Mouse (Mus musculus) liver, embryonic 11.5 days (tissue): ENCODE measurements around the gene Apbb2. TPM values are rescaled to one million over a fixed set of nuclear protein-coding genes. Genes with fewer than 3 reads are reported as not detected.
A peak's percentile ranks its signal among the peaks of the same experiment; 100 is the strongest.

Experiments used
- ATAC-seq: fragments of 200-750 bp; cut with Nextera tagmentation; replicated peaks from 2 replicates; pipeline ENCODE4 v1.8.0; 2017; ENCODE audit warnings: moderate number of reproducible peaks, mild to moderate bottlenecking, moderate TSS enrichment, moderate library complexity; ENCODE audit not compliant: low FRiP score
- DNase-seq: peaks from one replicate; pipeline ENCODE4 v3.0.0-alpha.2; 2017; ENCODE audit warnings: low spot score
- H3K27ac ChIP-seq: fragments of 300-500 bp; sonication (generic); 2 replicates; pipeline ENCODE4 v1.5.1; 2014; ENCODE audit warnings: mild to moderate bottlenecking, low read depth, low read length, control low read depth
- H3K27me3 ChIP-seq: fragments of 300-500 bp; sonication (generic); replicated peaks from 2 replicates; pipeline ENCODE4 v1.6.1; 2014; ENCODE audit warnings: low read length, mixed read lengths; ENCODE audit not compliant: control insufficient read depth, insufficient read depth
- H3K36me3 ChIP-seq: fragments of 300-500 bp; sonication (generic); 2 replicates; pipeline ENCODE4 v1.6.1; 2014; ENCODE audit warnings: mild to moderate bottlenecking, low read length, moderate library complexity, mixed read lengths; ENCODE audit not compliant: control insufficient read depth, insufficient read depth
- H3K4me1 ChIP-seq: fragments of 300-500 bp; sonication (generic); replicated peaks from 2 replicates; pipeline ENCODE4 v1.6.1; 2014; ENCODE audit warnings: low read length, mixed read lengths; ENCODE audit not compliant: control insufficient read depth, insufficient read depth
- H3K4me2 ChIP-seq: fragments of 300-500 bp; sonication (generic); 2 replicates; pipeline ENCODE4 v1.6.1; 2014; ENCODE audit warnings: mild to moderate bottlenecking, control low read depth, moderate library complexity
- H3K4me3 ChIP-seq: fragments of 300-500 bp; sonication (generic); 2 replicates; pipeline ENCODE4 v1.5.1; 2014; ENCODE audit warnings: low read depth, low read length, control low read depth
- H3K9ac ChIP-seq: fragments of 300-500 bp; sonication (generic); 2 replicates; pipeline ENCODE4 v1.6.1; 2014; ENCODE audit warnings: low read depth, low read length, control low read depth
- H3K9me3 ChIP-seq: fragments of 300-500 bp; sonication (generic); 2 replicates; pipeline ENCODE4 v1.6.1; 2016; ENCODE audit warnings: low read length, inconsistent platforms, mixed read lengths; ENCODE audit not compliant: control insufficient read depth
- WGBS: fragments of 180-500 bp; shearing (Covaris S2); extraction: QIAGEN DNeasy Blood & Tissue Kit; methylation state at CpG from one replicate; pipeline ENCODE4 v1.1.7; 2014; 5-methylcytosine and 5-hydroxymethylcytosine counted together
- polyA plus RNA-seq: library from polyadenylated mRNA; unstranded; fragments of >200 nt; fragmentation: Nextera tagmentation; extraction: Ambion mirVana; gene quantifications from 2 replicates; pipeline ENCODE4 v1.2.1, GENCODE M21; 2014

Gene Apbb2
- polyA plus RNA-seq, 1 experiment from 2014 or later = 14.2 TPM

GRCm38 (mm10) chr5:66503557-66504433 lies 114.8 kb downstream of the Apbb2 start:
- WGBS = 57% methylated on average over 17 of the region's 17 CpGs
- no peak overlapping the region for H3K9ac ChIP-seq
- peaks cover 10% of the 10 kb centered on the region for H3K4me1 ChIP-seq
- H3K9me3 ChIP-seq = no peaks in the 10 kb centered on the region
- 0 out of 2 replicates have a peak overlapping the region, but pooled peaks have one; percentile 19 for H3K4me2 ChIP-seq
- DNase-seq = no peak
- H3K27ac ChIP-seq = no peak overlapping the region; the same call in 1 of the 2 replicates
- no peaks in the 10 kb centered on the region for H3K36me3 ChIP-seq
- ATAC-seq = no peak
- H3K4me3 ChIP-seq = no peak overlapping the region
- no peaks in the 10 kb centered on the region for H3K27me3 ChIP-seq

GRCm38 (mm10) chr5:66503033-66503432 lies 115.6 kb downstream of the Apbb2 start:
- H3K27me3 ChIP-seq = no peaks in the 10 kb centered on the region
- no peak overlapping the region for H3K27ac ChIP-seq
- no peak for ATAC-seq
- H3K4me2 ChIP-seq = no peak overlapping the region
- H3K9ac ChIP-seq = no peak overlapping the region
- peaks cover 10% of the 10 kb centered on the region for H3K4me1 ChIP-seq
- no peaks in the 10 kb centered on the region for H3K36me3 ChIP-seq
- WGBS = 85% methylated on average over 1 of the region's 1 CpGs
- no peaks in the 10 kb centered on the region for H3K9me3 ChIP-seq
- DNase-seq = no peak
- no peak overlapping the region for H3K4me3 ChIP-seq

- ATAC-seq (no peak), DNase-seq (no peak)
- Histone ChIP-seq H3K4me2 (no peak overlapping the region), H3K9me3 (no peaks in the 10 kb centered on the region), H3K27ac (no peak overlapping the region), H3K4me1 (peaks cover 13% of the 10 kb centered on the region), H3K36me3 (no peaks in the 10 kb centered on the region), H3K27me3 (no peaks in the 10 kb centered on the region), H3K9ac (no peak overlapping the region), H3K4me3 (no peak overlapping the region)
- 90% methylated on average over 7 of the region's 7 CpGs for WGBS
Measured at GRCm38 (mm10) chr5:66499621-66500020, 119.0 kb downstream of the Apbb2 start.

GRCm38 (mm10) chr5:66498140-66498539 lies 120.4 kb downstream of the Apbb2 start:
- no peaks in the 10 kb centered on the region for H3K36me3 ChIP-seq
- DNase-seq (no peak), ATAC-seq (no peak)
- H3K27ac ChIP-seq = no peak overlapping the region
- H3K9ac ChIP-seq = no peak overlapping the region
- peaks cover 4% of the 10 kb centered on the region; the same call in 1 of the 2 replicates for H3K4me1 ChIP-seq
- 64% methylated on average over 1 of the region's 1 CpGs for WGBS
- H3K4me3 ChIP-seq = no peak overlapping the region
- H3K27me3 ChIP-seq = no peaks in the 10 kb centered on the region
- H3K4me2 ChIP-seq = no peak overlapping the region
- H3K9me3 ChIP-seq = no peaks in the 10 kb centered on the region

- Histone ChIP-seq H3K4me3 (no peak overlapping the region), H3K36me3 (no peaks in the 10 kb centered on the region)
Measured at GRCm38 (mm10) chr5:66497479-66498087, 121.0 kb downstream of the Apbb2 start.

GRCm38 (mm10) chr5:66496881-66497360 lies 121.7 kb downstream of the Apbb2 start:
- Histone ChIP-seq H3K9me3 (no peaks in the 10 kb centered on the region), H3K4me2 (no peak overlapping the region), H3K4me1 (peaks cover 4% of the 10 kb centered on the region; the same call in 1 of the 2 replicates), H3K36me3 (no peaks in the 10 kb centered on the region), H3K4me3 (no peak overlapping the region), H3K9ac (no peak overlapping the region), H3K27ac (no peak overlapping the region), H3K27me3 (no peaks in the 10 kb centered on the region)
- ATAC-seq (no peak), DNase-seq (no peak)
- 57% methylated on average over 4 of the region's 4 CpGs for WGBS

More at GRCm38 (mm10) chr5:66497479-66498087, 121.0 kb downstream of the Apbb2 start:
- H3K4me1 ChIP-seq = peaks cover 4% of the 10 kb centered on the region; the same call in 1 of the 2 replicates
- DNase-seq (no peak), ATAC-seq (no peak)
- no peak overlapping the region for H3K9ac ChIP-seq
- no peaks in the 10 kb centered on the region for H3K9me3 ChIP-seq
- WGBS = 62% methylated on average over 14 of the region's 14 CpGs
- no peak overlapping the region for H3K4me2 ChIP-seq
- no peaks in the 10 kb centered on the region for H3K27me3 ChIP-seq
- H3K27ac ChIP-seq = no peak overlapping the region

- no peak overlapping the region for H3K4me2 ChIP-seq
- 42% methylated on average over 4 of the region's 4 CpGs for WGBS
Measured at GRCm38 (mm10) chr5:66494651-66495050, 123.9 kb downstream of the Apbb2 start.

GRCm38 (mm10) chr5:66492563-66492960 lies 126.0 kb downstream of the Apbb2 start:
- no peaks in the 10 kb centered on the region for H3K9me3 ChIP-seq
- H3K36me3 ChIP-seq = no peaks in the 10 kb centered on the region
- no peak for ATAC-seq
- H3K4me1 ChIP-seq = peaks cover 4% of the 10 kb centered on the region; the same call in 1 of the 2 replicates
- no peak overlapping the region for H3K4me2 ChIP-seq
- H3K27ac ChIP-seq = no peak overlapping the region
- WGBS = 82% methylated on average over 4 of the region's 4 CpGs
- H3K27me3 ChIP-seq = no peaks in the 10 kb centered on the region
- no peak overlapping the region for H3K4me3 ChIP-seq
- no peak for DNase-seq
- H3K9ac ChIP-seq = no peak overlapping the region

More at GRCm38 (mm10) chr5:66494651-66495050, 123.9 kb downstream of the Apbb2 start:
- H3K4me3 ChIP-seq = no peak overlapping the region
- ATAC-seq = no peak; the same call in 1 of the 2 replicates
- H3K27ac ChIP-seq = no peak overlapping the region
- no peaks in the 10 kb centered on the region for H3K27me3 ChIP-seq
- H3K9ac ChIP-seq = no peak overlapping the region
- no peaks in the 10 kb centered on the region for H3K36me3 ChIP-seq
- H3K9me3 ChIP-seq = no peaks in the 10 kb centered on the region
- no peak for DNase-seq
- H3K4me1 ChIP-seq = peaks cover 4% of the 10 kb centered on the region; the same call in 1 of the 2 replicates
